Mouse (Mus musculus) megakaryocyte, embryonic 14.5 days (primary cell): ENCODE results near the gene Rtn3.

Experiments used
- FLI1 ChIP-seq: IDR thresholded peaks from 2 replicates; pipeline ENCODE4 v1.6.1; 2012; ENCODE audit warnings: low read length, inconsistent platforms, mixed read lengths
- GATA1 ChIP-seq: IDR thresholded peaks from 3 replicates; pipeline ENCODE4 v1.6.1; 2012; ENCODE audit warnings: mixed read lengths, low read length, inconsistent platforms, borderline replicate concordance

- no peak for TF ChIP-seq GATA1
- no peak for TF ChIP-seq FLI1
These were observed 416 bp upstream of the Rtn3 start for GRCm38 (mm10) chr19:7483512-7483882.
